Mouse (Mus musculus) kidney, embryonic 14.5 days (tissue): ENCODE results near the gene Atg101. TPM values are rescaled to one million over a fixed set of nuclear protein-coding genes. Genes with fewer than 3 reads are reported as not detected.

Source experiments
- ATAC-seq: fragments of 200-750 bp; cut with Nextera tagmentation; 2 replicates; pipeline ENCODE4 v1.8.0; 2017; ENCODE audit warnings: moderate number of reproducible peaks, mild to moderate bottlenecking, moderate TSS enrichment, moderate library complexity; ENCODE audit not compliant: low FRiP score, low TSS enrichment
- H3K27ac ChIP-seq: fragments of 300-500 bp; sonication (generic); 2 replicates; pipeline ENCODE4 v1.5.1; 2014; ENCODE audit warnings: low read depth, mild to moderate bottlenecking, low read length, moderate library complexity, mixed read lengths
- H3K27me3 ChIP-seq: fragments of 300-500 bp; sonication (generic); 2 replicates; pipeline ENCODE4 v1.6.1; 2014; ENCODE audit warnings: mild to moderate bottlenecking, low read length; ENCODE audit not compliant: control insufficient read depth, insufficient read depth
- H3K36me3 ChIP-seq: fragments of 300-500 bp; sonication (generic); 2 replicates; pipeline ENCODE4 v1.6.1; 2014; ENCODE audit warnings: low read length, mixed read lengths; ENCODE audit not compliant: control insufficient read depth, insufficient read depth
- H3K4me1 ChIP-seq: fragments of 300-500 bp; sonication (generic); 2 replicates; pipeline ENCODE4 v1.6.1; 2014; ENCODE audit warnings: low read length, mixed read lengths; ENCODE audit not compliant: control insufficient read depth, insufficient read depth
- H3K4me2 ChIP-seq: fragments of 300-500 bp; sonication (generic); replicated peaks from 2 replicates; pipeline ENCODE4 v1.6.1; 2014; ENCODE audit warnings: low read depth, mild to moderate bottlenecking, low read length
- H3K4me3 ChIP-seq: fragments of 300-500 bp; sonication (generic); 2 replicates; pipeline ENCODE4 v1.5.1; 2014; ENCODE audit warnings: mild to moderate bottlenecking, low read length
- H3K9ac ChIP-seq: fragments of 300-500 bp; sonication (generic); 2 replicates; pipeline ENCODE4 v1.6.1; 2014; ENCODE audit warnings: low read depth, mild to moderate bottlenecking, low read length, moderate library complexity
- H3K9me3 ChIP-seq: fragments of 300-500 bp; sonication (generic); 2 replicates; pipeline ENCODE4 v1.6.1; 2016; ENCODE audit warnings: low read length; ENCODE audit not compliant: control insufficient read depth
- WGBS: fragments of 180-500 bp; shearing (Covaris S2); extraction: QIAGEN DNeasy Blood & Tissue Kit; methylation state at CpG from one replicate; pipeline ENCODE4 v1.1.7; 2014; 5-methylcytosine and 5-hydroxymethylcytosine counted together
- polyA plus RNA-seq: library from polyadenylated mRNA; unstranded; fragments of >200 nt; fragmentation: Nextera tagmentation; extraction: Ambion mirVana; gene quantifications from 2 replicates; pipeline ENCODE4 v1.2.1, GENCODE M21; 2014

Gene Atg101
- polyA plus RNA-seq, 1 experiment from 2014 or later, result 71.8 TPM

GRCm38 (mm10) chr15:101312006-101312405 lies 27.9 kb downstream of the Atg101 start:
- no peak for ATAC-seq
- no peak overlapping the region for H3K4me3 ChIP-seq
- no peak overlapping the region for H3K4me2 ChIP-seq
- H3K9ac ChIP-seq, result no peak overlapping the region
- H3K27ac ChIP-seq, result no peak overlapping the region
- H3K36me3 ChIP-seq, result no peaks in the 10 kb centered on the region
- peaks cover 3% of the 10 kb centered on the region; the same call in 1 of the 2 replicates for H3K4me1 ChIP-seq
- 74% methylated on average over 6 of the region's 6 CpGs for WGBS
- no peaks in the 10 kb centered on the region for H3K27me3 ChIP-seq
- no peaks in the 10 kb centered on the region for H3K9me3 ChIP-seq

GRCm38 (mm10) chr15:101315378-101315777 lies 31.3 kb downstream of the Atg101 start:
- no peak overlapping the region for H3K4me2 ChIP-seq
- no peaks in the 10 kb centered on the region for H3K27me3 ChIP-seq
- no peak overlapping the region for H3K4me3 ChIP-seq
- H3K36me3 ChIP-seq, result no peaks in the 10 kb centered on the region
- H3K9me3 ChIP-seq, result no peaks in the 10 kb centered on the region
- H3K27ac ChIP-seq, result no peak overlapping the region
- no peak for ATAC-seq
- peaks cover 14% of the 10 kb centered on the region for H3K4me1 ChIP-seq
- no peak overlapping the region for H3K9ac ChIP-seq
- 90% methylated on average over 4 of the region's 4 CpGs for WGBS

GRCm38 (mm10) chr15:101315832-101316231 lies 31.8 kb downstream of the Atg101 start:
- H3K4me3 ChIP-seq, result peak overlapping the region; percentile 19
- H3K4me2 ChIP-seq, result peak overlapping the region; percentile 28; the same call in 1 of the 2 replicates
- no peak overlapping the region for H3K9ac ChIP-seq
- WGBS, result 5% methylated on average over 11 of the region's 11 CpGs
- ATAC-seq, result peak; percentile 84
- H3K9me3 ChIP-seq, result no peaks in the 10 kb centered on the region
- H3K27me3 ChIP-seq, result no peaks in the 10 kb centered on the region
- peaks cover 14% of the 10 kb centered on the region for H3K4me1 ChIP-seq
- no peaks in the 10 kb centered on the region for H3K36me3 ChIP-seq
- no peak overlapping the region for H3K27ac ChIP-seq

GRCm38 (mm10) chr15:101316279-101316912 lies 32.3 kb downstream of the Atg101 start:
- H3K36me3 ChIP-seq, result no peaks in the 10 kb centered on the region
- H3K4me1 ChIP-seq, result peaks cover 14% of the 10 kb centered on the region
- no peak overlapping the region for H3K27ac ChIP-seq
- WGBS, result 53% methylated on average over 13 of the region's 13 CpGs
- no peak overlapping the region for H3K9ac ChIP-seq
- peak; percentile 53; the same call in 1 of the 2 replicates for ATAC-seq
- peak overlapping the region; percentile 19 for H3K4me3 ChIP-seq
- peak overlapping the region; percentile 28; the same call in 1 of the 2 replicates for H3K4me2 ChIP-seq
- H3K9me3 ChIP-seq, result no peaks in the 10 kb centered on the region
- H3K27me3 ChIP-seq, result no peaks in the 10 kb centered on the region

GRCm38 (mm10) chr15:101316913-101317813 lies 33.1 kb downstream of the Atg101 start:
- Histone ChIP-seq H3K27me3 (no peaks in the 10 kb centered on the region), H3K4me1 (peaks cover 14% of the 10 kb centered on the region), H3K27ac (no peak overlapping the region), H3K4me2 (no peak overlapping the region), H3K4me3 (no peak overlapping the region), H3K9ac (no peak overlapping the region), H3K36me3 (no peaks in the 10 kb centered on the region), H3K9me3 (no peaks in the 10 kb centered on the region)
- WGBS, result 65% methylated on average over 18 of the region's 18 CpGs
- no peak for ATAC-seq

GRCm38 (mm10) chr15:101317814-101318500 lies 33.9 kb downstream of the Atg101 start:
- Histone ChIP-seq H3K4me1 (peaks cover 14% of the 10 kb centered on the region), H3K27me3 (no peaks in the 10 kb centered on the region), H3K9ac (no peak overlapping the region), H3K4me3 (no peak overlapping the region), H3K9me3 (no peaks in the 10 kb centered on the region), H3K4me2 (no peak overlapping the region), H3K36me3 (no peaks in the 10 kb centered on the region), H3K27ac (no peak overlapping the region)
- WGBS, result 86% methylated on average over 2 of the region's 2 CpGs
- ATAC-seq, result no peak

GRCm38 (mm10) chr15:101318889-101319765 lies 35.1 kb downstream of the Atg101 start:
- no peak overlapping the region; the same call in 1 of the 2 replicates for H3K27ac ChIP-seq
- H3K4me3 ChIP-seq, result no peak overlapping the region
- no peak for ATAC-seq
- no peak overlapping the region for H3K9ac ChIP-seq
- H3K4me1 ChIP-seq, result peaks cover 14% of the 10 kb centered on the region
- no peak overlapping the region for H3K4me2 ChIP-seq
- 44% methylated on average over 14 of the region's 14 CpGs for WGBS
- no peaks in the 10 kb centered on the region for H3K27me3 ChIP-seq
- H3K9me3 ChIP-seq, result no peaks in the 10 kb centered on the region
- no peaks in the 10 kb centered on the region for H3K36me3 ChIP-seq

GRCm38 (mm10) chr15:101320010-101320617 lies 36.0 kb downstream of the Atg101 start:
- WGBS, result 82% methylated on average over 6 of the region's 6 CpGs
- Histone ChIP-seq H3K4me1 (peaks cover 14% of the 10 kb centered on the region), H3K4me2 (no peak overlapping the region), H3K4me3 (no peak overlapping the region), H3K9me3 (no peaks in the 10 kb centered on the region), H3K36me3 (no peaks in the 10 kb centered on the region), H3K27me3 (no peaks in the 10 kb centered on the region), H3K9ac (no peak overlapping the region), H3K27ac (no peak overlapping the region; the same call in 1 of the 2 replicates)
- no peak for ATAC-seq
